Mouse (Mus musculus) lung, adult 2 months (tissue): ENCODE measurements around the gene Mphosph9.

ENCODE experiments used
- CTCF ChIP-seq: fragments of 200-500 bp; IDR thresholded peaks from 2 replicates; pipeline ENCODE4 v1.5.1; 2011; ENCODE audit warnings: mild to moderate bottlenecking, low read length, control low read depth; ENCODE audit not compliant: insufficient read depth
- POLR2A ChIP-seq: fragments of 200-500 bp; IDR thresholded peaks from 2 replicates; pipeline ENCODE4 v1.6.1; 2011; ENCODE audit warnings: low read depth, mild to moderate bottlenecking, control low read depth, low read length, borderline replicate concordance; ENCODE audit errors: extremely low read depth

- TF ChIP-seq POLR2A (no peak), CTCF (no peak)
Observed at GRCm38 (mm10) chr5:124252580-124253320, 75.0 kb downstream of the Mphosph9 start.
